Mouse (Mus musculus) limb, embryonic 14.5 days (tissue): ENCODE results near the gene Hoxd8. TPM values are rescaled to one million over a fixed set of nuclear protein-coding genes. Genes with fewer than 3 reads are reported as not detected.

Source experiments
- ATAC-seq: fragments of 200-750 bp; cut with Nextera tagmentation; 2 replicates; pipeline ENCODE4 v1.8.0; 2017; ENCODE audit warnings: low read depth, moderate number of reproducible peaks, moderate TSS enrichment; ENCODE audit not compliant: low FRiP score
- DNase-seq: peaks from one replicate; pipeline ENCODE4 v3.0.0-alpha.2; 2015; ENCODE audit warnings: low spot score
- H3K27ac ChIP-seq: fragments of 300-500 bp; sonication (generic); replicated peaks from 2 replicates; pipeline ENCODE4 v1.5.1; 2014; ENCODE audit warnings: low read depth, mild to moderate bottlenecking, low read length, moderate library complexity, mixed read lengths
- H3K27me3 ChIP-seq: fragments of 300-500 bp; sonication (generic); 2 replicates; pipeline ENCODE4 v1.6.1; 2014; ENCODE audit warnings: low read length, mixed read lengths; ENCODE audit not compliant: control insufficient read depth, insufficient read depth
- H3K36me3 ChIP-seq: fragments of 300-500 bp; sonication (generic); 2 replicates; pipeline ENCODE4 v1.6.1; 2014; ENCODE audit warnings: mild to moderate bottlenecking, low read length, moderate library complexity, mixed read lengths; ENCODE audit not compliant: control insufficient read depth, insufficient read depth
- H3K4me1 ChIP-seq: fragments of 300-500 bp; sonication (generic); 2 replicates; pipeline ENCODE4 v1.6.1; 2014; ENCODE audit warnings: antibody characterized with exemption, low read length, mixed read lengths; ENCODE audit not compliant: control insufficient read depth, insufficient read depth
- H3K4me2 ChIP-seq: fragments of 300-500 bp; sonication (generic); replicated peaks from 2 replicates; pipeline ENCODE4 v1.6.1; 2014; ENCODE audit warnings: low read depth, mild to moderate bottlenecking, low read length, moderate library complexity; ENCODE audit not compliant: severe bottlenecking
- H3K4me3 ChIP-seq: fragments of 300-500 bp; sonication (generic); replicated peaks from 2 replicates; pipeline ENCODE4 v1.5.1; 2014; ENCODE audit warnings: low read length
- H3K9ac ChIP-seq: fragments of 300-500 bp; sonication (generic); 2 replicates; pipeline ENCODE4 v1.6.1; 2014; ENCODE audit warnings: mild to moderate bottlenecking, low read depth, low read length, moderate library complexity; ENCODE audit not compliant: severe bottlenecking
- H3K9me3 ChIP-seq: fragments of 300-500 bp; sonication (generic); 2 replicates; pipeline ENCODE4 v1.6.1; 2016; ENCODE audit warnings: low read length; ENCODE audit not compliant: control insufficient read depth
- POLR2A ChIP-seq: fragments of 200-500 bp; IDR thresholded peaks from 2 replicates; pipeline ENCODE4 v1.8.0; 2012; ENCODE audit warnings: inconsistent platforms, mild to moderate bottlenecking, moderate library complexity, borderline replicate concordance; ENCODE audit not compliant: insufficient read depth, insufficient read length; ENCODE audit errors: extremely low read depth
- WGBS: fragments of 180-500 bp; shearing (Covaris S2); extraction: QIAGEN DNeasy Blood & Tissue Kit; methylation state at CpG from one replicate; pipeline ENCODE4 v1.1.7; 2014; 5-methylcytosine and 5-hydroxymethylcytosine counted together
- polyA plus RNA-seq, 2 experiments: library from polyadenylated mRNA; depleted of rRNA in 1 of 2; stranded (reverse) in 1 of 2; unstranded in 1 of 2; fragments of >200 nt; fragmentation: Nextera tagmentation in 1 of 2; extraction: Ambion mirVana in 1 of 2; gene quantifications; 2 replicates each; pipeline versions ENCODE4 v1.2.1 to v1.2.3; 2012 to 2014

The Hoxd8 gene
- polyA plus RNA-seq, 2 experiments: 12.7 to 12.8 TPM

- TF ChIP-seq POLR2A: no peak
- Histone ChIP-seq H3K36me3 (no peaks in the 10 kb centered on the region), H3K27ac (no peak overlapping the region), H3K9me3 (no peaks in the 10 kb centered on the region), H3K4me2 (no peak overlapping the region), H3K4me3 (no peak overlapping the region), H3K9ac (no peak overlapping the region), H3K27me3 (peaks cover 97% of the 10 kb centered on the region), H3K4me1 (peaks cover 9% of the 10 kb centered on the region; the same call in 1 of the 2 replicates)
- ATAC-seq: no peak
- no peak for DNase-seq
- WGBS: 41% methylated on average over 2 of the region's 3 CpGs
Measured at GRCm38 (mm10) chr2:74741252-74741978, 37.0 kb downstream of the Hoxd8 start.

GRCm38 (mm10) chr2:74741979-74742277, 37.5 kb downstream of the Hoxd8 start:
- Histone ChIP-seq H3K27me3 (peaks cover 97% of the 10 kb centered on the region), H3K4me1 (peaks cover 11% of the 10 kb centered on the region; the same call in 1 of the 2 replicates), H3K36me3 (no peaks in the 10 kb centered on the region), H3K4me2 (no peak overlapping the region), H3K9ac (no peak overlapping the region), H3K9me3 (no peaks in the 10 kb centered on the region), H3K4me3 (no peak overlapping the region), H3K27ac (no peak overlapping the region)
- DNase-seq (no peak), ATAC-seq (no peak)
- TF ChIP-seq POLR2A: no peak

DNA sequence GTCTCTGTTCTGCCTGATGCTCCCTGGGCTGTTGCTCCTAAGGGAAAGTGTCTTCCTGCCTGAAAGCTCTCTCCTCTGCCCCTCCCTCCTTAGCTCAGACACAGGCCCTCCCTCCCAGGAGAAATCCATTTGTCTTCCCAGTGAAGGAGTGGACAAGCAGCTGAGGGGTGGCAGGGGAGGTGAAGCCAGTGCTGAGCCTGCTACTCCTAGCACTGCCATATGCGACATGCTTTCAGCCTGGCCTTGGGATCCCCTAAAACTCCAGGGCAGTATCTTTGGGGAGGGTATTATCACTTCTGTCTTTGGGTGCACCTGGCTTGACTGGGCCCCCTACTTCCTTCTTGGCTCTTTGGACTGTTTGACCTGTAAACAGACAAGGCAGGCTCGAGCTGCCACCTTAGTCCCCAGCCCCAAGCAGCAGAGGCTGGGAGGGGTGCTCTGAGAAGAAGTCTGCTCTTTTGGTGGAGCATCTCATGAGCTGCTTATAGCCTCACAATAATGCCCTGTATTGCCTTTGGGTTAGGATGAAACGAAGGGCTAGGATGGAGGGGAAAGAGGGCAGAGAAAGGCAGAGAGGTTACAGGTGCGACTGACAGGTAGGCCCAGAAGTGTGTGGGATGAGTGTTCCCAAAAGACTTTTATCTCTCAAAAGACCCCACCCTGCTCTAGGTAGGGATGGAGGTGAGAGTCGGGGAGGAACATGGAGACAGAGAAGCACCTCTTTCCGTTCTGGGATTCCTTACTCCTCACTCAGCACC, 41.3 kb downstream of the Hoxd8 start:
- ATAC-seq: no peak
- Histone ChIP-seq H3K36me3 (no peaks in the 10 kb centered on the region), H3K9ac (no peak overlapping the region), H3K4me2 (no peak overlapping the region), H3K27ac (no peak overlapping the region), H3K9me3 (no peaks in the 10 kb centered on the region), H3K27me3 (peaks cover 97% of the 10 kb centered on the region), H3K4me3 (no peak overlapping the region), H3K4me1 (peaks cover 11% of the 10 kb centered on the region)
- DNase-seq: no peak
- 20% methylated on average over 6 of the region's 6 CpGs for WGBS
- no peak for TF ChIP-seq POLR2A

GRCm38 (mm10) chr2:74746298-74746921, 42.0 kb downstream of the Hoxd8 start:
- Histone ChIP-seq H3K9me3 (no peaks in the 10 kb centered on the region), H3K4me1 (peaks cover 11% of the 10 kb centered on the region), H3K9ac (no peak overlapping the region), H3K36me3 (no peaks in the 10 kb centered on the region), H3K27ac (no peak overlapping the region), H3K4me3 (peak overlapping the region; percentile 22), H3K4me2 (peak overlapping the region; percentile 21; the same call in 1 of the 2 replicates), H3K27me3 (peaks cover 98% of the 10 kb centered on the region)
- ATAC-seq (no peak), DNase-seq (no peak)
- TF ChIP-seq POLR2A: no peak
- WGBS: 7% methylated on average over 58 of the region's 58 CpGs

- no peak overlapping the region for H3K9ac ChIP-seq
- no peak for TF ChIP-seq POLR2A
- ATAC-seq: no peak
- H3K4me1 ChIP-seq: peaks cover 11% of the 10 kb centered on the region
- DNase-seq: no peak
- 0 out of 2 replicates have a peak overlapping the region, but pooled peaks have one; percentile 21 for H3K4me2 ChIP-seq
- H3K4me3 ChIP-seq: peak overlapping the region; percentile 22
- no peaks in the 10 kb centered on the region for H3K9me3 ChIP-seq
- no peaks in the 10 kb centered on the region for H3K36me3 ChIP-seq
- H3K27ac ChIP-seq: no peak overlapping the region
- 9% methylated on average over 23 of the region's 24 CpGs for WGBS
- H3K27me3 ChIP-seq: peaks cover 98% of the 10 kb centered on the region
Measured at GRCm38 (mm10) chr2:74747006-74747405, 42.6 kb downstream of the Hoxd8 start.
